Mouse (Mus musculus): ENCODE data around the gene Calr4.

Gene Calr4

DNA sequence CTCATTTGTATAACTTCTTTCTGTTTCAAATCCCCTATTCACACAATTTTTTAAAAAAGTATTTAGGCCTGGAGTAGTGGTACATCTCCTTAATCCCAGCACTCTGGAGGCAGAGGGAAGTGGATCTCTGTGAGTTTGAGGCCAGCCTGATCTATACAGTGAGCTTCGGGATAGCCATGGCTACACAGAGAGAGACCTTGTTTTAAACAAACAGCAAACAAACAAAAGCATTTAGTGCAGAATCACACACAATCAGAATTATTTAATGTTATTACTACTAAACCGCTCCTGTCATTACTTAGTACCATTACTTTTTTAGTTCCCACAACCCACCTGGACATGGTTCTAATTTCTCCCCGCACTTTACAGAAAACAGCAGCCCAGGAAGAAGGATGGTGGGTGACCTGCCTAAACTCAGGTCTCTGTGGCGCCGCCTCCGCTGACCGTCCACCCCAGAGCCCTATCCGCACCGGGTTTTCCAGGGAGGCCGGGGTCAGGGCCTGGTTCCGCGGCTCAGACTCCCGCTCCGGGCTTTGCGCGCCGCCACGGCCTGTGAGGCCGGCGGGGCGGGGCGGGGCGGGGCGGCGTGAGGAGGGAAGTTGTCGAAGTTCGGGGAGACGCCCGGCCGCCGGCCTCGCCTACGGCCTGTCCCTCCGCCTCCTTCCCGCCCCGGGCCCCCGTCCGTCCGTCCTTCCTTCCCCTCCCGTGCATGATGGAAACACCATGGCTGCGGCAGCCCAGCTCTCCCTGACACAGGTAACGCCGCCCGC, 45.6 kb downstream of the Calr4 start, which contains the start of gene Eps15:
Gene Eps15, plus strand, starts transcription at position 580 of the 770 bp plus-strand sequence.
- peak; percentile 37 to 73 for DNase-seq (ENCODE audit: low spot score in 2 of 2)

- no peak for DNase-seq (ENCODE audit: low spot score in 2 of 2)
Observed at GRCm38 (mm10) chr4:109280459-109281160, 46.3 kb downstream of the Calr4 start.

DNA sequence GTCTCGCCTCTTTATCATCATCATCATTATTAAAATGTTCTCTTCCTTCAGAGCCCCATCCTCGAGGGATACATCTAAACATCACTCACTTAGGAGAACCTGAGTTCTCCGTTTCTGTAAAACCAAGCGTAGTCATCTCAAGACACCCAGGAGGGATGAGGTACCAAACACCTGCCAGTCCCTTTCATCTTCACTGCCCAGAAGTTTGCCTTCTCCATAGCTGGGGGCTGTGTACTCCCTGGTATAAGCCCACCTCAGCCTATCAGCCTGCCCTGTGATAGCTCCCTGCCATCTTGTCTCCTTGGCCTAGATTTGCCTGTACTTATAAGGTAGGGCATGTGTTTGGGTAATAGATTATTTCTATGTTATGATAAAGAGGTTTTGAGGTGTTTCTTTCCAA, 46.9 kb downstream of the Calr4 start:
- DNase-seq (ENCODE audit: low spot score in 2 of 2), result no peak

GRCm38 (mm10) chr4:109281946-109282345, 47.7 kb downstream of the Calr4 start:
- DNase-seq (ENCODE audit: low spot score in 2 of 2), result no peak

DNA sequence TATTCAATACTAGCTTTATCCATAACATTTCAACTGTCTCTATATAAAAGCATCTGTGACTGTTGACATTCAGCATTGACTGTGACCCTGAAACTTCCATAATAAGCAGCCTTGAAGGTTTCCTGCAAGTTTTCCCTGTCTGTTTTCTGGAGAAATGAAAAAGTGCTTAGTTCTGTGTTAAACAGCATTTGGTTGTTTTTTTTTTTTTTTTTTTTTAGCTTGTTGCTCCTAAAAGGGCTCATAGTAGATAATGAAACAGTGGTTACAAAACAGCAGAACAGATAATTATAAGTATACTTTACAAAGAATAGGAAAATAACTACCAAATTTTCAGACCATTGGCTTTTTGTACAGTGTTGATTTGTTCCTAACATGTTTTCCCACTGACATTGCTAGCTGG, 60.3 kb downstream of the Calr4 start:
- no peak for DNase-seq (ENCODE audit: low spot score in 2 of 2)

GRCm38 (mm10) chr4:109296510-109296909, 62.2 kb downstream of the Calr4 start:
- DNase-seq (ENCODE audit: low spot score in 2 of 2), result no peak

DNA sequence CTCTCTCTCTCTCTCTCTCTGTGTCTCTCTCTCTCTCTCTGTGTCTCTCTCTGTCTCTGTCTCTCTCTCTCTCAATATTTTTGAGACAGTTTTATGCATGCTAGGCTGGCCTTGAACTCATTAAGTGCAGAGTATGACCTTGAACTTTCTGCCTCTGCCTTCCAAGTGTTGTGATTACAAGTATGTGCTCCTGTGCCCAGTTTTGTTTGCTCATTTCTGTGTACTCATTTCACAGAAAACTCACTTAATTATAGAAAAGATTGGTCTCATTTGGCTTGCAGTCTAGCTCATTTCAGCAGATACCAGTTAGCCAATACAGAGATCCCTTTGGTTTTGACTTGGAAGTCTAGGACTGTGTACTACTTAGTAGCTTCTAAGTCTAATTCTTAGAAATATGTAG, 64.9 kb downstream of the Calr4 start:
- DNase-seq (ENCODE audit: low spot score in 2 of 2), result no peak

Measured in left cerebral cortex, adult 9 months (tissue).